Mouse (Mus musculus): Measurements from ENCODE around the gene Slc16a13. TPM values are rescaled to one million over a fixed set of nuclear protein-coding genes. Genes with fewer than 3 reads are reported as not detected.
A peak's percentile ranks its signal among the peaks of the same experiment; 100 is the strongest.

The Slc16a13 gene
- polyA plus RNA-seq, 1 experiment from 2014 or later: 6.9 TPM

MicroRNAs within 50 kb of the gene (microRNA counts, 519-probe panel; counts per million panel counts)
- microRNA mmu-miR-195 (not detected), microRNA mmu-miR-497 (2,251 counts per million, percentile 38 among the panel's probes with 10 or more counts)

Small RNAs within 50 kb of the gene (microRNA-seq; reads per million reads assigned to microRNA genes)
- gene Mir195a: 532 reads per million, percentile 68 among the genes with 10 or more reads in this experiment
- not detected for gene Mir497
- not detected for gene Mir497b

Other genes with a start within 250 kb of the Slc16a13 start
- 23.0 and 23.2 TPM in 2 replicates for gene Ctdnep1, start 239.9 kb downstream of the Slc16a13 start, polyA plus RNA-seq (2015; fragmentation: Nextera tagmentation; extraction: Ambion mirVana)
- gene Elp5, start 238.5 kb downstream of the Slc16a13 start, polyA plus RNA-seq (2015; fragmentation: Nextera tagmentation; extraction: Ambion mirVana): 92.9 and 99.4 TPM in 2 replicates
- gene Gabarap, start 229.9 kb downstream of the Slc16a13 start, polyA plus RNA-seq (2015; fragmentation: Nextera tagmentation; extraction: Ambion mirVana): 459 and 473 TPM in 2 replicates
- gene Phf23, start 225.3 kb downstream of the Slc16a13 start, polyA plus RNA-seq (2015; fragmentation: Nextera tagmentation; extraction: Ambion mirVana): 59.4 and 61.8 TPM in 2 replicates
- gene Dvl2, start 220.5 kb downstream of the Slc16a13 start, polyA plus RNA-seq (2015; fragmentation: Nextera tagmentation; extraction: Ambion mirVana): 31.9 and 33.9 TPM in 2 replicates
- 84.8 and 95.4 TPM in 2 replicates for gene Acadvl, start 205.7 kb downstream of the Slc16a13 start, polyA plus RNA-seq (2015; fragmentation: Nextera tagmentation; extraction: Ambion mirVana)
- gene Dlg4, start 204.1 kb downstream of the Slc16a13 start, polyA plus RNA-seq (2015; fragmentation: Nextera tagmentation; extraction: Ambion mirVana): 8.2 and 9.7 TPM in 2 replicates
- 0.30 and 0.96 TPM in 2 replicates for gene Asgr1, start 167.0 kb downstream of the Slc16a13 start, polyA plus RNA-seq (2015; fragmentation: Nextera tagmentation; extraction: Ambion mirVana)
- 0.81 and 0.85 TPM in 2 replicates for gene Asgr2, start 128.4 kb downstream of the Slc16a13 start, polyA plus RNA-seq (2015; fragmentation: Nextera tagmentation; extraction: Ambion mirVana)
- 0.50 and 1.0 TPM in 2 replicates for gene Mgl2, start 90.7 kb downstream of the Slc16a13 start, polyA plus RNA-seq (2015; fragmentation: Nextera tagmentation; extraction: Ambion mirVana)
- gene Clec10a, start 64.9 kb downstream of the Slc16a13 start, polyA plus RNA-seq (2015; fragmentation: Nextera tagmentation; extraction: Ambion mirVana): 0.93 and 1.2 TPM in 2 replicates
- gene Slc16a11, start 8.3 kb downstream of the Slc16a13 start, polyA plus RNA-seq (2015; fragmentation: Nextera tagmentation; extraction: Ambion mirVana): 1.4 and 2.4 TPM in 2 replicates
- gene Bcl6b, start 8.7 kb upstream of the Slc16a13 start, polyA plus RNA-seq (2015; fragmentation: Nextera tagmentation; extraction: Ambion mirVana): 10.9 and 13.6 TPM in 2 replicates
- 141 and 144 TPM in 2 replicates for gene 0610010K14Rik, start 16.9 kb upstream of the Slc16a13 start, polyA plus RNA-seq (2015; fragmentation: Nextera tagmentation; extraction: Ambion mirVana)
- gene Gm21988, start 18.8 kb upstream of the Slc16a13 start, polyA plus RNA-seq (2015; fragmentation: Nextera tagmentation; extraction: Ambion mirVana): 8.7 and 11.0 TPM in 2 replicates
- gene Rnasek, start 18.8 kb upstream of the Slc16a13 start, polyA plus RNA-seq (2015; fragmentation: Nextera tagmentation; extraction: Ambion mirVana): 196 and 222 TPM in 2 replicates
- gene Alox12, start 34.3 kb upstream of the Slc16a13 start, polyA plus RNA-seq (2015; fragmentation: Nextera tagmentation; extraction: Ambion mirVana): 11.7 and 12.9 TPM in 2 replicates
- 0.06 TPM in 1 of 2 replicates, not detected in the other for gene Alox12e, start 101.6 kb upstream of the Slc16a13 start, polyA plus RNA-seq (2015; fragmentation: Nextera tagmentation; extraction: Ambion mirVana)
- 6.7 and 9.5 TPM in 2 replicates for gene Alox15, start 131.0 kb upstream of the Slc16a13 start, polyA plus RNA-seq (2015; fragmentation: Nextera tagmentation; extraction: Ambion mirVana)
- gene Pelp1, start 189.0 kb upstream of the Slc16a13 start, polyA plus RNA-seq (2015; fragmentation: Nextera tagmentation; extraction: Ambion mirVana): 31.5 and 33.8 TPM in 2 replicates
- gene Arrb2, start 211.6 kb upstream of the Slc16a13 start, polyA plus RNA-seq (2015; fragmentation: Nextera tagmentation; extraction: Ambion mirVana): 15.0 and 19.4 TPM in 2 replicates
- 36.1 and 40.6 TPM in 2 replicates for gene Med11, start 230.9 kb upstream of the Slc16a13 start, polyA plus RNA-seq (2015; fragmentation: Nextera tagmentation; extraction: Ambion mirVana)
- 0.73 and 0.75 TPM in 2 replicates for gene Zmynd15, start 238.4 kb upstream of the Slc16a13 start, polyA plus RNA-seq (2015; fragmentation: Nextera tagmentation; extraction: Ambion mirVana)
- 7.3 and 8.8 TPM in 2 replicates for gene Cxcl16, start 238.9 kb upstream of the Slc16a13 start, polyA plus RNA-seq (2015; fragmentation: Nextera tagmentation; extraction: Ambion mirVana)

Data from stomach, embryonic 15.5 days (tissue).